Mouse (Mus musculus) midbrain, embryonic 16.5 days (tissue): Measurements from ENCODE around the gene Ttll4. TPM values are rescaled to one million over a fixed set of nuclear protein-coding genes. Genes with fewer than 3 reads are reported as not detected.

ENCODE experiments used
- ATAC-seq: fragments of 200-750 bp; cut with Nextera tagmentation; 2 replicates; pipeline ENCODE4 v1.8.0; 2017; ENCODE audit warnings: moderate TSS enrichment
- H3K27ac ChIP-seq: fragments of 300-500 bp; sonication (generic); 2 replicates; pipeline ENCODE4 v1.5.1; 2014; ENCODE audit warnings: mild to moderate bottlenecking, low read length, mixed read lengths
- H3K27me3 ChIP-seq: fragments of 300-500 bp; sonication (generic); 2 replicates; pipeline ENCODE4 v1.6.1; 2014; ENCODE audit warnings: low read depth, low read length, mixed read lengths; ENCODE audit not compliant: control insufficient read depth, insufficient read depth
- H3K36me3 ChIP-seq: fragments of 300-500 bp; sonication (generic); 2 replicates; pipeline ENCODE4 v1.6.1; 2014; ENCODE audit warnings: mild to moderate bottlenecking, low read length, moderate library complexity, mixed read lengths; ENCODE audit not compliant: control insufficient read depth, insufficient read depth
- H3K4me1 ChIP-seq: fragments of 300-500 bp; sonication (generic); 2 replicates; pipeline ENCODE4 v1.6.1; 2014; ENCODE audit warnings: mild to moderate bottlenecking, low read length, mixed read lengths; ENCODE audit not compliant: control insufficient read depth, insufficient read depth
- H3K4me2 ChIP-seq: fragments of 300-500 bp; sonication (generic); 2 replicates; pipeline ENCODE4 v1.6.1; 2014; ENCODE audit warnings: mild to moderate bottlenecking, low read length, mixed read lengths
- H3K4me3 ChIP-seq: fragments of 300-500 bp; sonication (generic); 2 replicates; pipeline ENCODE4 v1.5.1; 2014; ENCODE audit warnings: low read depth, mild to moderate bottlenecking, low read length, moderate library complexity, mixed read lengths
- H3K9ac ChIP-seq: fragments of 300-500 bp; sonication (generic); 2 replicates; pipeline ENCODE4 v1.6.1; 2014; ENCODE audit warnings: low read depth, low read length, mixed read lengths
- H3K9me3 ChIP-seq: fragments of 300-500 bp; sonication (generic); replicated peaks from 2 replicates; pipeline ENCODE4 v1.6.1; 2014; ENCODE audit warnings: mild to moderate bottlenecking, low read length, mixed read lengths; ENCODE audit not compliant: control insufficient read depth, poor library complexity, severe bottlenecking
- WGBS: fragments of 180-500 bp; shearing (Covaris S2); extraction: QIAGEN DNeasy Blood & Tissue Kit; methylation state at CpG from one replicate; pipeline ENCODE4 v1.1.7; 2014; 5-methylcytosine and 5-hydroxymethylcytosine counted together
- polyA plus RNA-seq: library from polyadenylated mRNA; unstranded; fragments of >200 nt; fragmentation: Nextera tagmentation; extraction: Ambion mirVana; gene quantifications from 2 replicates; pipeline ENCODE4 v1.2.1, GENCODE M21; 2015

Gene Ttll4
- polyA plus RNA-seq, 1 experiment from 2014 or later: 9.9 TPM

DNA sequence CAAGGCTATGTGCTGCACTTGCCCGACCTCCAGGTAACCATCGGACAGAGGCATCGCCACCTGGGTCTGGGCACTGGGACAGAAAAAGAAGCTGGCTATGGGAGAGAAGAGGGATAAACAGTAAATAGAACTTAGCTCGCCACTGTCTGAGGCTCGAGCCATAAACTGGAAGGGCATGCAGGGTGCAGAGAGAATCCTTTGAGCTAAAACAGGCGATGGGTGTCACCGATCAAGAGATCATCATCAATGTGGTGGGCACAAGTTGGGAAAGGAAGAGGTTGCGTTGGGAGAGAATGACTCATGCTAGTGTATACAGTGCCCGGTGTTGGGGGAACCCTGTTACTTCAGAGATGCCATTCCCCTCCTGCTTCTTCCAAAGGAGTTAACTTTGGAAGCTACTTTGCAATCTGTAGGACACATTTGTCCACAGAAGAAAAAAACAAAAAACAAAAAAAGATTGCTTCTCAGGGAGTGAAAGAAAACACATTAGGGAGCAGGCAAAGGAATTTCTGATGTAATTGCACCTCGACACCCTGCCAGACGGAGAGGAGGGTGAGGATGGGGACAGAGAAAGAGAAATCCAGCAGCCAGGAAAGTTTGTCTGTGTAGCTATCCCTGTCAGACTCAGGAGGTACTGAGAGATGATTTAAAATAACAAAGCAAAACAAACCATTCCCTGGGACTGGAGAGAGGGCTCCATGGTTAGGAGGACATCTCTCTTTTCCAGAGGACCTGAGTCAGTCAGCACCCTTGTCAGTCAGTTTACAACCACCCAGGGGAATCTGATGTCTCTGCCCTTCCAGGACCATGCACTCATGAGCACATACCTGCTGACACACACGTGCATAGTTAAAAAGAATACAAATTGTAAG lies 52.5 kb downstream of the Ttll4 start:
- Histone ChIP-seq H3K9ac (no peak overlapping the region), H3K4me2 (peak overlapping the region; percentile 81), H3K27ac (no peak overlapping the region), H3K9me3 (no peaks in the 10 kb centered on the region), H3K27me3 (peaks cover 4% of the 10 kb centered on the region), H3K4me1 (peaks cover 5% of the 10 kb centered on the region; the same call in 1 of the 2 replicates), H3K36me3 (no peaks in the 10 kb centered on the region), H3K4me3 (peak overlapping the region; percentile 38)
- WGBS: 32% methylated on average over 12 of the region's 12 CpGs
- ATAC-seq: no peak

DNA sequence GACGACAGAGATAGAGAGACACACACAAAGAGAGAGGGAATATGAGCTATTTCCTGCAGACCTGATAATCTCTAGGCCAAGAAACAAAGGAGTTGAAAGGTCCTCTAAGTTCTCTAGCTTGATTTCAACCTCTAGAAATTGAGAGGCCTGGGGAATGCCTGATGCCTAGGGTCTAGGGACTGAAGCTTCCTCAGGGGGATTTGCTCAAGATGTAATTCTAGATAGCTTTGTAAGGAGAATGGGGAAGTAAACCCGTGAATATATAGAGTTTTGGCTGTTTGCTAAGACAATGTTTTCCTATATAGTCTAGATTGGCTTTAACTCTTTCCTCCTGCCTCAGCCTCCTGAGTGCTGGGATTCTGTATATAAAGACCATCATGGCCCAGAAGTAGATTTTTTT lies 53.4 kb downstream of the Ttll4 start:
- H3K9ac ChIP-seq: no peak overlapping the region
- 59% methylated on average over 2 of the region's 2 CpGs for WGBS
- H3K27me3 ChIP-seq: peaks cover 4% of the 10 kb centered on the region
- H3K36me3 ChIP-seq: no peaks in the 10 kb centered on the region
- H3K4me1 ChIP-seq: peaks cover 5% of the 10 kb centered on the region; the same call in 1 of the 2 replicates
- ATAC-seq: no peak
- H3K4me3 ChIP-seq: no peak overlapping the region
- H3K4me2 ChIP-seq: no peak overlapping the region
- H3K27ac ChIP-seq: no peak overlapping the region
- H3K9me3 ChIP-seq: no peaks in the 10 kb centered on the region

DNA sequence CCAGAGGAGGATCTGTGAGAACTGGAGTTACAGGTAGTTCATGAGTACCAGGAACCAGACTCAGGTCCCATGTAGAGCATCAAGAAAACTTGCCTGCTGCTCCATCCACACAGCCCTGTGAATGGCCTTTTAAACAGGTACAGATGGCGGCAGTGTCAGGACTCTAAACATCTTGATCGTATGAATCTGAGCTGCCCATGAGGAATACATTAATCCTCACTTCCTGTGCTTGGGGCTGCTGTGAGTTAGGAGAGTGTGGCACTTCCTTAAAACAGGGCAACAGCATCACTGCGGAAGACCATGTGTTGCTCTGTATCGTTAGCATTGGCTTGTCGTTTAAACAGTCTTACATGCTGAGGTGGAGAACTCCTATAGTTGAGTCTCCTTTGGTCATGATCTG lies 53.9 kb downstream of the Ttll4 start:
- Histone ChIP-seq H3K4me3 (no peak overlapping the region), H3K4me2 (no peak overlapping the region), H3K27me3 (peaks cover 4% of the 10 kb centered on the region), H3K27ac (no peak overlapping the region), H3K9me3 (no peaks in the 10 kb centered on the region), H3K9ac (no peak overlapping the region), H3K4me1 (peaks cover 5% of the 10 kb centered on the region; the same call in 1 of the 2 replicates), H3K36me3 (no peaks in the 10 kb centered on the region)
- ATAC-seq: no peak
- 80% methylated on average over 5 of the region's 5 CpGs for WGBS

DNA sequence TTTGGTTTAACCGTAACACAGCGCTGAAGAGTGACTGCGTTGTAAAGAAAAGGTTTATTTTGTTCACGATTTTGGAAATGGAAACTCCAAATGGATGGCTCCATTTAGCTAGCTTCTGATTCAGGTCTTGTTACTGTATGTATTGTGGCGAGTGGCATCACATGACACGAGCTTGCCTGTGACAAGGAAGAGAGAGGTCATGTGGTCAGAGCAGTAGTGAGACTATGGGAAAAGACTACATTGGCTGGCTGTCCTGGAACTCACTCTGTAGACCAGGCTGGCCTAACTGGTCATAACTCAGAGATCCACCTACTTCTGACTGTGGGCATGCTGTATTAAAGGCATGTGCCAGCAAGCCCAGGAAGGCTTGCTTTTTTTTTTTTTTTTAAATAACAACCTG lies 54.3 kb downstream of the Ttll4 start:
- 91% methylated on average over 6 of the region's 6 CpGs for whole genome bisulfite sequencing
- no peak for ATAC-seq

DNA sequence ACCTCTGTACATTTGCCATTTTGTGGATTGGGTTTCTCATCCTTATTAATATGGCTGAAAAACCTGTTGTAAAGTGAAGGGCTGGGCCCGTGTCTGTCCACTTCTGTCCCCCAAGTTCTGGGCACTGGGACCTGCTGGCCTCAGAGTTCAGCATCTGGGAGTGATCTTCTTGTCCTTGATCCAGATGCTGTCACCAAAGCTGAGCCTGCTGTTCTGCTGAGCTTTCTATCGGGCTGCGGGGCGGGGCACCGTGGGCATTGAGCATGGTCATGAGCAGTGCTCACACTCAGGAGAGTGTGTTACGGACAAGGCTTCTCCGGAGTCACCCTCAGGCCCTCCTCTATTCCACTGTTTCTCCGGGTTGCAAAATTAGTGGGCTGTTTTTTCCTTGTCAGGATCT lies 56.6 kb downstream of the Ttll4 start:
- no peaks in the 10 kb centered on the region for H3K9me3 ChIP-seq
- H3K4me3 ChIP-seq: no peak overlapping the region
- no peak for ATAC-seq
- H3K4me2 ChIP-seq: no peak overlapping the region
- peaks cover under 1% of the 10 kb centered on the region; the same call in 1 of the 2 replicates for H3K4me1 ChIP-seq
- no peak overlapping the region for H3K9ac ChIP-seq
- H3K27ac ChIP-seq: no peak overlapping the region
- no peaks in the 10 kb centered on the region for H3K36me3 ChIP-seq
- 86% methylated on average over 8 of the region's 8 CpGs for WGBS
- peaks cover 4% of the 10 kb centered on the region; the same call in 1 of the 2 replicates for H3K27me3 ChIP-seq

More for the DNA sequence above, 54.3 kb downstream of the Ttll4 start:
- Histone ChIP-seq H3K9me3 (no peaks in the 10 kb centered on the region), H3K27me3 (peaks cover 4% of the 10 kb centered on the region), H3K9ac (no peak overlapping the region), H3K36me3 (no peaks in the 10 kb centered on the region), H3K4me2 (no peak overlapping the region), H3K4me3 (no peak overlapping the region), H3K27ac (no peak overlapping the region), H3K4me1 (peaks cover 5% of the 10 kb centered on the region; the same call in 1 of the 2 replicates)

DNA sequence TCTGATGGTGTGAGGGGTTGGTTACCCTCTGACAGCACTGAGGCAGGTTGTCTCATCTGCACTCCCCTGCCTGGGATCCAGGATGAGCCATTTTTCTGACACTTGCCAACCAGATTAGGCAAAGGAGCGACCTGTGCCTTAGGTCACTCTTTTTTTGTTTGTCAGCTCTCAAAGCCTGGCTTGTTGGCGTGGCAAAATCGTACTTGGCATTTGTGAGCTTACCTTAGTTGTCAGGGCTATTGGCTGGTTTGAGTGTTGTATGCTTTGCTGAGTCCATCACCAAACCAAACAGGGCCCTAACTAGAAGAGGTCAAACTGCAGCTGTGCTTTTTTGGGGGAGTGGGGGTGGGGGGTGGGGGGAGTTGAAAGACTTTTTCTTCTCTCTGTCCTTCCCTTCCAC lies 57.7 kb downstream of the Ttll4 start:
- Histone ChIP-seq H3K4me3 (no peak overlapping the region), H3K9me3 (no peaks in the 10 kb centered on the region)
- 66% methylated on average over 3 of the region's 3 CpGs for WGBS

DNA sequence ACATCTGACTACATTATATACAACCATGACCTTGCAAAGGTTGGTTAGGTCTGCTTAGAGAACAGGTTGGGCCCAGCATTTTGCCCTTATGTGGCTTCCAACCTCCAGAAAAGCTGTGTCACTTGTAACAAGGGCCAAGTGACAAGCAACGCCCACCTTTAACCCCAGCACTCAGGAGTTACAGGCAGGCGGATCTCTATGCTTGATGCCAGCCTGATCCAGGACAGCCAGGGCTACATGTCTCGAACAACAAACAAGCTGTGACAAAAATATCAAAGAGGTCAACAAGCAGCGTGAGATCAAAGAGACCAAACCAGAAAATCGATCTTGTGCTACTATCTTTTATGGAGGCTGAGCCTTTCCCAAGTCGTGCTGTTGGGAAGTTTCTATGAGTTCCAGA lies 60.1 kb downstream of the Ttll4 start:
- Histone ChIP-seq H3K36me3 (no peaks in the 10 kb centered on the region), H3K4me1 (no peaks in the 10 kb centered on the region), H3K4me3 (no peak overlapping the region), H3K9ac (no peak overlapping the region), H3K9me3 (no peaks in the 10 kb centered on the region), H3K27ac (no peak overlapping the region), H3K27me3 (no peaks in the 10 kb centered on the region), H3K4me2 (no peak overlapping the region)
- WGBS: 78% methylated on average over 6 of the region's 6 CpGs
- no peak for ATAC-seq

More for the DNA sequence above, 57.7 kb downstream of the Ttll4 start:
- Histone ChIP-seq H3K27me3 (peaks cover 3% of the 10 kb centered on the region; the same call in 1 of the 2 replicates), H3K9ac (no peak overlapping the region), H3K4me1 (no peaks in the 10 kb centered on the region), H3K27ac (no peak overlapping the region), H3K4me2 (no peak overlapping the region), H3K36me3 (no peaks in the 10 kb centered on the region)
- no peak for ATAC-seq

DNA sequence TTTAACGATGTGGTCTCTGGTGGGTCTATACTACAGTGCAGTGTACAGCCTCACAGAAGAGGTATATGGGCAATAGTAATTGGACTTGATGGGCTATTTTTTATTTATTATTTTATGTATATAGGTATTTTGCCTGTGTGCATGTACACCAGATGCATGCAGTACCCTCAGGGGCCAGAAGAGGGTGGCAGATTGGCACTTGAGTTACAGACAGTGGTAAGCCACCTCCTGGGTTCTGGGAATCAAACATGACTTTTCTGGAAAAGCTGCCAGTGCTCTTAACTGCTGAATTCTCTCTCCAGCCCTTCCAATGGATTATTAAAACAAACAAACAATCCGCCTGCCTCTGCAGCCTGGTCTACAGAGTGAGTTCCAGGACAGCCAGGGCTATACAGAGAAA lies 62.2 kb downstream of the Ttll4 start:
- 80% methylated on average over 2 of the region's 2 CpGs for WGBS
- Histone ChIP-seq H3K4me2 (no peak overlapping the region), H3K9me3 (no peaks in the 10 kb centered on the region), H3K36me3 (no peaks in the 10 kb centered on the region), H3K27me3 (no peaks in the 10 kb centered on the region), H3K9ac (no peak overlapping the region), H3K27ac (no peak overlapping the region), H3K4me1 (no peaks in the 10 kb centered on the region), H3K4me3 (no peak overlapping the region)
- ATAC-seq: no peak

DNA sequence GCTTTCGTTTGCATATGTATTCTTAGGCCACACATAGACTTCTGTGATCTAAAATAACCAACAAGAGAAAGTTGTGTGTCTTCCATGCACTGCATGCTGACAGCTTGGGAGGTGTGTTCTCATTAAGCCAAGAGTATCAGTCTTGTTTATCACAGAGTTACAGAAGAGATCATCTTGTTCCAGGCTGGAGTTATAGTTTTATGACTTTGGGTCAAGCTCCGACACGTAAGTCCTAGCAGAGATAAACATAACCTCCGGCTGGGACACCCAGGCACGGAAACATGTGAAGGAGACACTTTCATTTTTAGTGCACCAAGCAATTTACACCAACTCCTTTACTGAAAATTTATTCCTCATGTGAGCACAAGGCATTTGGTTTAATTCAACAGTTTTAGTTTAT lies 64.6 kb downstream of the Ttll4 start:
- no peak overlapping the region for H3K9ac ChIP-seq
- WGBS: 80% methylated on average over 5 of the region's 5 CpGs
- H3K36me3 ChIP-seq: no peaks in the 10 kb centered on the region
- H3K9me3 ChIP-seq: no peaks in the 10 kb centered on the region
- ATAC-seq: no peak
- H3K4me2 ChIP-seq: no peak overlapping the region
- no peak overlapping the region for H3K27ac ChIP-seq
- H3K4me1 ChIP-seq: no peaks in the 10 kb centered on the region
- H3K27me3 ChIP-seq: no peaks in the 10 kb centered on the region
- H3K4me3 ChIP-seq: no peak overlapping the region
